Mouse (Mus musculus) hindbrain, embryonic 10.5 days (tissue): ENCODE data around the gene Ppp1r15a. TPM values are rescaled to one million over a fixed set of nuclear protein-coding genes. Genes with fewer than 3 reads are reported as not detected.
"Not testable (repeated sequence)": the region's sequence is repeated elsewhere in the genome, so short reads cannot be mapped to it uniquely, and the experiment has no call there.

ENCODE experiments used
- DNase-seq: peaks from one replicate; pipeline ENCODE4 v3.0.0-alpha.2; 2017; ENCODE audit warnings: low spot score
- H3K27ac ChIP-seq: fragments of 300-500 bp; sonication (generic); 2 replicates; pipeline ENCODE4 v1.5.1; 2016; ENCODE audit warnings: mild to moderate bottlenecking, moderate library complexity
- H3K27me3 ChIP-seq: fragments of 300-500 bp; sonication (generic); 2 replicates; pipeline ENCODE4 v1.6.1; 2016; ENCODE audit warnings: mild to moderate bottlenecking; ENCODE audit not compliant: poor library complexity, insufficient read depth, severe bottlenecking
- H3K36me3 ChIP-seq: fragments of 300-500 bp; sonication (generic); 2 replicates; pipeline ENCODE4 v1.6.1; 2016; ENCODE audit warnings: mild to moderate bottlenecking, moderate library complexity
- H3K4me1 ChIP-seq: fragments of 300-500 bp; sonication (generic); replicated peaks from 2 replicates; pipeline ENCODE4 v1.6.1; 2016; ENCODE audit warnings: mild to moderate bottlenecking
- H3K4me3 ChIP-seq: fragments of 300-500 bp; sonication (generic); 2 replicates; pipeline ENCODE4 v1.5.1; 2016; ENCODE audit warnings: mild to moderate bottlenecking, moderate library complexity
- H3K9me3 ChIP-seq: fragments of 300-500 bp; sonication (generic); 2 replicates; pipeline ENCODE4 v1.6.1; 2016; ENCODE audit warnings: mild to moderate bottlenecking, moderate library complexity
- WGBS: fragments of 180-500 bp; shearing (Covaris S2); methylation state at CpG from one replicate; pipeline ENCODE4 v1.1.7; 2016; 5-methylcytosine and 5-hydroxymethylcytosine counted together
- polyA plus RNA-seq: library from polyadenylated mRNA; unstranded; fragments of >200 nt; fragmentation: Nextera tagmentation; extraction: Ambion mirVana; gene quantifications from 2 replicates; pipeline ENCODE4 v1.2.1, GENCODE M21; 2016

Ppp1r15a gene
- polyA plus RNA-seq, 1 experiment from 2014 or later, result 20.2 TPM

DNA sequence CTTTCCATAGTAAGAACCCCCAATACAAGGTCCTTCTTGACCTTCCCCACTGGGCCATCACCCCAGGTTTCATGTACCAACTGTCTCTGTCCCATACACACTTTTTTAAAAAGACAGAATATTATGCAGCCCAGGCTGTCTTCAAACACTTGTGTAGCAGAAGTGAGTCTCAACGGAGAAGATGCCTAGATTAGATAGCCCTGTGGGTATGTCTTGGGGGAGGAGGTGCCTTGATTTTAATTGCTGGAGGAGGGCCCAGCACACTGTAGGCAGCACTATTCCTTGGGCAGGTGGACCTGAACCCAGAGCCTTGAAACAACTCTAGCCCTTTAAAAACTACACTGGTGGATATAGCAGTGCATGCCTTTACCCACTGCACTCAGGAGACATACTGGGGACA, 43.9 kb downstream of the Ppp1r15a start:
- H3K4me1 ChIP-seq, result 0 out of 2 replicates have a peak, but pooled peaks cover 3% of the 10 kb centered on the region
- peaks cover 23% of the 10 kb centered on the region for H3K36me3 ChIP-seq
- no peaks in the 10 kb centered on the region for H3K9me3 ChIP-seq
- no peak overlapping the region for H3K27ac ChIP-seq
- DNase-seq, result no peak
- no peaks in the 10 kb centered on the region for H3K27me3 ChIP-seq
- H3K4me3 ChIP-seq, result no peak overlapping the region
- 85% methylated on average over 1 of the region's 1 CpGs for whole genome bisulfite sequencing

DNA sequence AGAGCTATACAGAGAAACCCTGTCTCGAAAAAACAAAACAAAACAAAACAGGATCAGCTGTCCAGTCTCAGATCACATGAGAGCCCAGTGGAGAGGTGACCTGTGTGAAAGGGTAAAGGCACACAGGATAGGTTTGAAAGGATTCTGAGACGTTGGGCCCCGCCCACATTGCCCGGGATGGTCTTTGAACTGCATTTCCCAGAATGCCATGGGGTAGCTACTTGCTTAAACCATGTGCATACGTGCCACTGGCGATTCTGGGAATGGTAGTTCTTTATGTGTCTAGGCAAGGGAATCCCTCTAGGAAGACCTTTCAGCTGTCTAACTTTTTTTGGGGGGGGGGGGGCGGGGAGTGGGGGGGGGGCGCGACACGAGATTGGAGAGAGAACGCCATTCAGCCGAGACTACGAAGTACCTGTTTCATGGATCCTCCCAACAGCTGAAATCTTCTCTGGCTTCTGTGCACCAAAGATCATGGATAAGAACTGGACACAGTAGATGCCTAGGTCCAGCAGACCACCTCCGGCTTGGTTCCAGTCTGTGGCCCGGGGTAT, 44.6 kb downstream of the Ppp1r15a start, which contains the start of gene Tulp2:
Gene Tulp2, plus strand, starts transcription at position 504 of the 554 bp plus-strand sequence.
- H3K36me3 ChIP-seq, result peaks cover 20% of the 10 kb centered on the region
- no peak within 1 kb of the TSS for H3K27ac ChIP-seq
- no peaks in the 10 kb centered on the region for H3K27me3 ChIP-seq
- H3K4me1 ChIP-seq, result 0 out of 2 replicates have a peak, but pooled peaks cover under 1% of the 10 kb centered on the region
- 49% methylated on average over 15 of the region's 15 CpGs for WGBS
- peak; percentile 42 for DNase-seq
- H3K4me3 ChIP-seq, result no peak within 1 kb of the TSS
- no peaks in the 10 kb centered on the region for H3K9me3 ChIP-seq

DNA sequence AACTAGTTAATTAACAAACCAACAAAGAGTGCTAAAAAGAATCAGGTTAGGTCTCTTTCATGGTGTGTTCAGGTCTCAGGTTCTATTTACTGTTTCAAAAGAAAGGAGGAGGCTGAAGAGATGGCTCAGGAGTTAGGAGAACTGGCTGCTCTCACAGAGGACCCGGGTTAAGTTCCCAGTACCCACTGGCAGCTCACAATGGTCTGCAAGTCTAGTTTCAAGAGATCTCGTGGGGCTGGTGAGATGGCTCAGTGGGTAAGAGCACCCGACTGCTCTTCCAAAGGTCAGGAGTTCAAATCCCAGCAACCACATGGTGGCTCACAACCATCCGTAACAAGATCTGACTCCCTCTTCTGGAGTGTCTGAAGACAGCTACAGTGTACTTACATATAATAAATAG, 45.8 kb downstream of the Ppp1r15a start:
- H3K36me3 ChIP-seq, result peaks cover 14% of the 10 kb centered on the region
- DNase-seq, H3K27ac ChIP-seq, H3K9me3 ChIP-seq, H3K27me3 ChIP-seq, H3K4me3 ChIP-seq, H3K4me1 ChIP-seq: not testable (repeated sequence)
- 84% methylated on average over 3 of the region's 4 CpGs for WGBS

DNA sequence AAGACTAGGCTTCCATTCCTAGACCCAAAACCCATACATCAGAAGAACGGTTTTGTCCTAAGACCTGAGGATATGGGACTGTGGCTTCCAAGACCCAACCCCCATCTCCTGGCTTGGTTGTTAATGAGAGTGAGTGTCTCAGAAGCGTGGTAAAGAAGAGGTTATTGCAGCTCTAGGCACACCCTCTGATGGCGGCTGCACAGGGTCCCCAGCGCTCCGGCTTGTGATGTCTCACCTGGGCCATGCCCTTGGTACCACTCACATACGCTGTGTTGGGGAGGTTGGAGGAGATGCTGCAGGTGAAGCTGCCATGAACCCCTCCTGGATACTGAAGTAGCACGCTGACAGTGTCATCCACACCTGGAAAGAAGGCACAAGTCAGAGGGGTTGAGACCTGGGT, 47.3 kb downstream of the Ppp1r15a start:
- Histone ChIP-seq H3K9me3 (no peaks in the 10 kb centered on the region), H3K4me3 (no peak overlapping the region), H3K27me3 (no peaks in the 10 kb centered on the region), H3K4me1 (no peaks in the 10 kb centered on the region), H3K27ac (no peak overlapping the region), H3K36me3 (peaks cover 21% of the 10 kb centered on the region)
- 95% methylated on average over 7 of the region's 7 CpGs for WGBS
- no peak for DNase-seq

DNA sequence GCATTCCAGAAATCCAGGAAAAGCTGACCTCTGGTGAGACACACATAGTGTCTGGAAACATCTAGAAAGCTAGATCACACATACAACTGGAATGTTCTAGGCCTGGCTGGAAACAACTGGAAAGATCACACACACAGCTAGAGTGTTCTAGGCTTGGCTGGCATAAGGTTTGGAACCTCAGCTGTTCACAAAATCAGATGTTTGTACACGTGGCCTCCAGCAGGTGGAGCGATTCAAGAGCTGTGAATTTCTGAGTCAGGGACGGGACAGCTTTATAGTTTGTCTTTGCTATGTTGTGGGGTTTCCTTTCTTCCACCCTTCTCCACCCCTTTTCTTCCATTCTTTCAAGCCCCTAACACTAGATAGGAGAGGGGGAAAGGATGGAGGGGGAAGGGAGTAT, 49.1 kb downstream of the Ppp1r15a start:
- 25% methylated on average over 3 of the region's 3 CpGs for WGBS
- peak; percentile 45 for DNase-seq

DNA sequence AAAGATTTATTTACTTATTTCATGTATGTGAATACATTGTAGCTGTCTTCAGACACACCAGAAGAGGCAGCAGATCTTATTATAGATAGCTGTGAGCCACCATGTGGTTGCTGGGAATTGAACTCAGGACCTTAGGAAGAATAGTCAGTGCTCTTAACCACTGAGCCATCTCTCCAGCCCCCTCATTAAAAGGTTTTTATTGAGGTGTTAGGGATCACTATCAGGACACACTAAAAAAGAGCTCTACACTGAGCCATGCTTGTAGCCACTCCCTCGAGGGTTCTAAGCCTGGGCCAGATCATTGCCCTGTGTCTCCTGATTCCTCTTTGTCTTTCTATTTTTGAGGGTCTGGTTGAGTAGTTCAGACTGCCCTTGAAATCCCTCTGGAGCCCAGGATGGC, 49.6 kb downstream of the Ppp1r15a start:
- H3K4me1 ChIP-seq, result no peaks in the 10 kb centered on the region
- H3K9me3 ChIP-seq, result no peaks in the 10 kb centered on the region
- H3K36me3 ChIP-seq, result peaks cover 21% of the 10 kb centered on the region
- DNase-seq, result no peak
- H3K4me3 ChIP-seq, result no peak overlapping the region
- no peak overlapping the region for H3K27ac ChIP-seq
- 60% methylated on average over 1 of the region's 1 CpGs for WGBS
- no peaks in the 10 kb centered on the region for H3K27me3 ChIP-seq

More for the DNA sequence above, 49.1 kb downstream of the Ppp1r15a start:
- H3K4me1 ChIP-seq, result no peaks in the 10 kb centered on the region
- no peak overlapping the region for H3K27ac ChIP-seq
- H3K9me3 ChIP-seq, result no peaks in the 10 kb centered on the region
- H3K27me3 ChIP-seq, result no peaks in the 10 kb centered on the region
- peaks cover 21% of the 10 kb centered on the region for H3K36me3 ChIP-seq
- H3K4me3 ChIP-seq, result no peak overlapping the region

DNA sequence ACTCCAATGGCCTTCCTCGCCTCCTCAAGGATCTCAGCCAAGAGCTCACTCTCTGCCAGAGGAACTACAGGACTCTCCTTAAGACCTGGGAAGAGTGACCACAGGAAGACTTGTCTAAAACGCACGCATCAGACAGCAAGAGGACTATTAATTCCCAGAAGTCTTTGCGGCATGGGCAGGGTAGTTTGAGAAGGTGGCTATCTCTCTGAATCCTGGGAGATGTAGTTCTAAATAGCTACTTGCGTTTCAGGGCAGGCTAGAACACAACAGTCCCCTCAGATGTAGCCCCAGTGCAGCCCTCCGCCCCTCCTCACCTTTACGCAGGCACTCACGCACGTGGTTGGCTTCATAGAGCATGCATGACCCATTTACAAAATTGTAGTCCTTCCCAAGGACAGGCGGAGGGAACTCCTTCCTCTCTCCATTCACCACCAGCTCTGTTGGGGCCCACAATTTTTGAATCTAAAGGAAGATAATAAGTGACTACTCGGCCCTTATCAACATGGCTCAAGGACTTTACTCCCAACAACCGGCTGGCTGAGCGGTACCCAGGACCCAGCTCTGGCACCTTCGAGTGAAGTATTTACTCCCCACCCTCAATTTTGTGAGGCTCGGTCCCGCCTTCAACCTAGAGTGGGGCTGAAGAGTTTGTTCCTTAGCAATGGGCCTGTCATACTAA, 50.6 kb downstream of the Ppp1r15a start:
- WGBS, result 72% methylated on average over 16 of the region's 16 CpGs

More for the DNA sequence above, 50.6 kb downstream of the Ppp1r15a start:
- H3K36me3 ChIP-seq, result peaks cover 21% of the 10 kb centered on the region
- no peaks in the 10 kb centered on the region for H3K4me1 ChIP-seq
- no peaks in the 10 kb centered on the region for H3K9me3 ChIP-seq
- H3K4me3 ChIP-seq, result peak overlapping the region; percentile 18; the same call in 1 of the 2 replicates
- no peak for DNase-seq
- 0 out of 2 replicates have a peak overlapping the region, but pooled peaks have one; percentile 13 for H3K27ac ChIP-seq
- no peaks in the 10 kb centered on the region for H3K27me3 ChIP-seq

Other genes starting within 250 kb of the Ppp1r15a start
- not detected in 2 replicates for gene Slc6a21, start 248.8 kb downstream of the Ppp1r15a start, polyA plus RNA-seq
- 10.5 and 12.5 TPM in 2 replicates for gene Trpm4, start 192.5 kb downstream of the Ppp1r15a start, polyA plus RNA-seq
- 0.36 and 0.42 TPM in 2 replicates for gene Hrc, start 191.0 kb downstream of the Ppp1r15a start, polyA plus RNA-seq
- 8.4 and 12.9 TPM in 2 replicates for gene Ppfia3, start 159.2 kb downstream of the Ppp1r15a start, polyA plus RNA-seq
- gene Lin7b, start 155.7 kb downstream of the Ppp1r15a start, polyA plus RNA-seq, result 0.89 and 1.5 TPM in 2 replicates
- gene Snrnp70, start 130.5 kb downstream of the Ppp1r15a start, polyA plus RNA-seq, result 223 and 271 TPM in 2 replicates
- 0.07 TPM in 1 of 2 replicates, not detected in the other for gene Kcna7, start 120.6 kb downstream of the Ppp1r15a start, polyA plus RNA-seq
- gene Ntf5, start 112.6 kb downstream of the Ppp1r15a start, polyA plus RNA-seq, result 1.0 and 1.1 TPM in 2 replicates
- gene Lhb, start 105.4 kb downstream of the Ppp1r15a start, polyA plus RNA-seq, result 0.60 and 1.5 TPM in 2 replicates
- 43.2 and 45.7 TPM in 2 replicates for gene Gys1, start 91.4 kb downstream of the Ppp1r15a start, polyA plus RNA-seq
- 192 and 212 TPM in 2 replicates for gene Ruvbl2, start 88.2 kb downstream of the Ppp1r15a start, polyA plus RNA-seq
- gene Ftl1, start 66.4 kb downstream of the Ppp1r15a start, polyA plus RNA-seq, result 5,819 and 7,209 TPM in 2 replicates
- 264 and 295 TPM in 2 replicates for gene Bax, start 59.4 kb downstream of the Ppp1r15a start, polyA plus RNA-seq
- 0.47 and 1.2 TPM in 2 replicates for gene Tulp2, start 44.4 kb downstream of the Ppp1r15a start, polyA plus RNA-seq
- not detected in 2 replicates for gene Gm45808, start 39.5 kb downstream of the Ppp1r15a start, polyA plus RNA-seq
- 4.8 and 6.7 TPM in 2 replicates for gene Dhdh, start 37.5 kb downstream of the Ppp1r15a start, polyA plus RNA-seq
- 110 and 115 TPM in 2 replicates for gene Nucb1, start 15.9 kb downstream of the Ppp1r15a start, polyA plus RNA-seq
- gene Plekha4, start 62 bp upstream of the Ppp1r15a start, polyA plus RNA-seq, result 4.1 and 4.5 TPM in 2 replicates
- gene Hsd17b14, start 28.6 kb upstream of the Ppp1r15a start, polyA plus RNA-seq, result 1.1 and 1.5 TPM in 2 replicates
- 37.1 and 46.2 TPM in 2 replicates for gene Bcat2, start 43.9 kb upstream of the Ppp1r15a start, polyA plus RNA-seq
- gene Fgf21, start 89.2 kb upstream of the Ppp1r15a start, polyA plus RNA-seq, result not detected in 2 replicates
- 0.20 TPM in 1 of 2 replicates, not detected in the other for gene Fut1, start 91.0 kb upstream of the Ppp1r15a start, polyA plus RNA-seq
- 0.19 TPM in 1 of 2 replicates, not detected in the other for gene Izumo1, start 95.5 kb upstream of the Ppp1r15a start, polyA plus RNA-seq
- 6.4 and 9.3 TPM in 2 replicates for gene Rasip1, start 101.2 kb upstream of the Ppp1r15a start, polyA plus RNA-seq
- gene Mamstr, start 113.7 kb upstream of the Ppp1r15a start, polyA plus RNA-seq, result 2.6 and 2.9 TPM in 2 replicates
- 0.12 and 0.21 TPM in 2 replicates for gene Fut2, start 140.1 kb upstream of the Ppp1r15a start, polyA plus RNA-seq
- gene Ntn5, start 157.8 kb upstream of the Ppp1r15a start, polyA plus RNA-seq, result 0.39 and 0.98 TPM in 2 replicates
- gene Sec1, start 168.1 kb upstream of the Ppp1r15a start, polyA plus RNA-seq, result 0.62 and 0.77 TPM in 2 replicates
- gene Car11, start 173.6 kb upstream of the Ppp1r15a start, polyA plus RNA-seq, result 8.3 and 13.0 TPM in 2 replicates
- gene Dbp, start 178.8 kb upstream of the Ppp1r15a start, polyA plus RNA-seq, result 3.0 and 3.4 TPM in 2 replicates
- 1,010 and 1,126 TPM in 2 replicates for gene Rpl18, start 189.2 kb upstream of the Ppp1r15a start, polyA plus RNA-seq
- 33.6 and 35.5 TPM in 2 replicates for gene Sphk2, start 191.7 kb upstream of the Ppp1r15a start, polyA plus RNA-seq
- 1.6 and 1.8 TPM in 2 replicates for gene Fam83e, start 194.9 kb upstream of the Ppp1r15a start, polyA plus RNA-seq
- gene Spaca4, start 199.5 kb upstream of the Ppp1r15a start, polyA plus RNA-seq, result not detected in 2 replicates